Mouse (Mus musculus) liver, postnatal 0 days (tissue): Measurements from ENCODE around the gene Hoxc8.

Experiments
- CTCF ChIP-seq: sonication (generic); IDR thresholded peaks from 2 replicates; pipeline ENCODE4 v1.5.1; 2016; ENCODE audit warnings: antibody characterized with exemption, low read depth
- EP300 ChIP-seq: IDR thresholded peaks from 2 replicates; pipeline ENCODE4 v1.6.1; 2016; ENCODE audit warnings: antibody characterized with exemption, low read depth, mild to moderate bottlenecking

- TF ChIP-seq CTCF (no peak), EP300 (no peak)
Observed at GRCm38 (mm10) chr15:102965003-102965891, 25.2 kb upstream of the Hoxc8 start.
